Mouse (Mus musculus) spleen, adult 2 months (tissue): ENCODE measurements around the gene Lamc3.

Source experiments
- CTCF ChIP-seq: fragments of 200-500 bp; IDR thresholded peaks from 2 replicates; pipeline ENCODE4 v1.5.1; 2011; ENCODE audit warnings: mild to moderate bottlenecking, inconsistent platforms; ENCODE audit not compliant: insufficient read depth, insufficient read length, insufficient replicate concordance; ENCODE audit errors: extremely low read depth
- POLR2A ChIP-seq: fragments of 200-500 bp; IDR thresholded peaks from 2 replicates; pipeline ENCODE4 v1.6.1; 2011; ENCODE audit warnings: low read depth, low read length, inconsistent platforms

GRCm38 (mm10) chr2:31955686-31956085 is 68.6 kb downstream of the Lamc3 start:
- TF ChIP-seq POLR2A = no peak
- TF ChIP-seq CTCF = no peak
